Mouse (Mus musculus): Measurements from ENCODE around the gene Trnau1ap. TPM values are rescaled to one million over a fixed set of nuclear protein-coding genes. Genes with fewer than 3 reads are reported as not detected.

Gene Trnau1ap
- polyA plus RNA-seq, 1 experiment = 6.0 TPM

DNA sequence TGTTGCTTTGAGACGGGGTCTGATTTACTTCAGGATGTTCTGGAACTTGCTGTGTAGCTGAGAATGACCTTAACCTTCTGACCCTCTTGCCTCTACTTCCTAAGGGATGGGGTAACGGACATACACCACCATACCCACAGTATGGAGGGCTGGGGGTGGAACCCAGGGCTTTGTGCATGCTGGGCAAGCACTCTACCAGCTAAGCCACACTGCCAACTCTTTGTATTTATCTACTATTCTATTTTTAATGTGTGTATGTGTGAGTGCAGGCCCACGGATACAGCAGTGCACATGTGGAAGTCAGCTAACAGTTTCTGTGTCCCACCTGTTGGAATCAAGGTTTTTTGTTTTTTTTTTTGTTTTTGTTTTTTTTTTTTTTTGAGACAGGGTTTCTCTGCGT, 30.2 kb upstream of the Trnau1ap start:
- Histone ChIP-seq H3K27ac (ENCODE audit: control insufficient read depth, insufficient read depth, low read depth, low read length) (no peak overlapping the region), H3K36me3 (ENCODE audit: control insufficient read depth, insufficient read depth, low read length) (peaks cover under 1% of the 10 kb centered on the region; the same call in 1 of the 2 replicates), H3K4me1 (ENCODE audit: control insufficient read depth, insufficient read depth, low read length) (peaks cover 3% of the 10 kb centered on the region), H3K27me3 (ENCODE audit: control insufficient read depth, insufficient read depth, low read length) (no peaks in the 10 kb centered on the region), H3K4me3 (ENCODE audit: control insufficient read depth, low read depth, low read length) (no peak overlapping the region)
- TF ChIP-seq CTCF (IDR thresholded peaks at IDR 0.05; ENCODE audit: control insufficient read depth, insufficient read depth, insufficient replicate concordance, low read depth, low read length) = no peak
- TF ChIP-seq POLR2A (IDR thresholded peaks at IDR 0.05; ENCODE audit: control insufficient read depth, low read depth, low read length) = no peak

DNA sequence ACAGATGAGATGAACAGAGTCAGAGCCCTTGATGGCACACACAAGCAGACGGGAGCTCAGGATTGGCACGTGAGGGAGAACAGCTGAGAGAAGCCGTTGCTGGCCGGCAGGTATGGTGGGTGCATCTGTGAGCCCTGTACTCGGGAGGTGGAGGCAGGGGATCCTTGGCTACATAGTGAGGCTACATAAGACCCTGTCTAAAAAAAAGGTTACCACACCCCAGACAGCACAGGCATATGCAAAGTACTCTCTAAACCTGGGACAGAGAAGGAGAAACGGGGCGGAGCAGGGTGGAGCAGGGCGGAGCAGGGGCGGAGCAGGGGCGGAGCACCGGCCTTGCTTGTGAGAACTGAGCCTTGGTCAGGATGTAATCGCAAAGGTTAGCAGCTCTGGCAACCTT, 26.8 kb upstream of the Trnau1ap start:
- Histone ChIP-seq H3K4me1 (ENCODE audit: control insufficient read depth, insufficient read depth, low read length) (peaks cover 7% of the 10 kb centered on the region), H3K36me3 (ENCODE audit: control insufficient read depth, insufficient read depth, low read length) (no peaks in the 10 kb centered on the region; the same call in 1 of the 2 replicates), H3K27ac (ENCODE audit: control insufficient read depth, insufficient read depth, low read depth, low read length) (peak overlapping the region; percentile 86), H3K27me3 (ENCODE audit: control insufficient read depth, insufficient read depth, low read length) (no peaks in the 10 kb centered on the region), H3K4me3 (ENCODE audit: control insufficient read depth, low read depth, low read length) (peak overlapping the region; percentile 86)
- peak; percentile 64; the same call in 1 of the 2 replicates for TF ChIP-seq POLR2A (IDR thresholded peaks at IDR 0.05; ENCODE audit: control insufficient read depth, low read depth, low read length)
- TF ChIP-seq CTCF (IDR thresholded peaks at IDR 0.05; ENCODE audit: control insufficient read depth, insufficient read depth, insufficient replicate concordance, low read depth, low read length) = no peak

DNA sequence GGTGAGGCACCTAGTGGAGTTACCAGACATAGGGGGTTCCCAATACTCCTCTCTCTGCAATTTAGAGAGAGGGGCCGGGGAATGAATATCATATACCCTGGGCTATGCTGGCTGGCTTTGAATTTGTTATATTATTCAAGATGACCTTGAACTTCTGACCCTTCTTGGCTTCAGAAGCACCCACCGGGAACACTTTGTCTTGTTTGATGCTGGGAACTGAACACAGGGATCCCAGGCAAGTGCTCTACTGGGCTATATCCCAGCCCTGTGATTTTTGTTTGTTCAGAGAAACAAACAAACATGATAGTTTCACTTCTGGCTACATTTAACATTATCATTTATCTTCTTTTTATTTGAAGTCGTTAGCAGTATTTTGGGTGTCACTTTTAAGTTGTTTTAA, 26.1 kb upstream of the Trnau1ap start:
- no peaks in the 10 kb centered on the region; the same call in 1 of the 2 replicates for H3K36me3 ChIP-seq (ENCODE audit: control insufficient read depth, insufficient read depth, low read length)

DNA sequence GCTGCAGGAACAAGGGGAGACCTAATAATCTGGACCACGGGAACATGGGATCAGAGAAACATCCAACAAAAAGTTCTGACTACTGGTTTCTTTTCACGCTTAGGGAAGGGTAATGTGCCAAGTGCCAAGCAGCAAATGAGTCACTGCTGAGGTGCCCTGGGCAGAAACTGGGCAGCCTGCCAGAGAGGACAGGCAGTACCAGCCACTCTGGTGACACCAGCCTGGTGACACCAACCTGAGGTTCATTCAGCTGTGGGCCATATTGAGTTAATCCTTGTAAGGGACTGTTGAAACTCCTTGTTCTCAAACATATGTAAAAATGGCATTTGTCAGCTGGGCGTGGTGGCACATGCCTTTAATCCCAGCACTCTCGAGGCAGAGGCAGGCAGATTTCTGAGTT, 25.2 kb upstream of the Trnau1ap start:
- Histone ChIP-seq H3K27ac (ENCODE audit: control insufficient read depth, insufficient read depth, low read depth, low read length) (peak overlapping the region; percentile 96; the same call in 1 of the 2 replicates), H3K27me3 (ENCODE audit: control insufficient read depth, insufficient read depth, low read length) (no peaks in the 10 kb centered on the region), H3K4me3 (ENCODE audit: control insufficient read depth, low read depth, low read length) (peak overlapping the region; percentile 91), H3K4me1 (ENCODE audit: control insufficient read depth, insufficient read depth, low read length) (peaks cover 7% of the 10 kb centered on the region), H3K36me3 (ENCODE audit: control insufficient read depth, insufficient read depth, low read length) (no peaks in the 10 kb centered on the region; the same call in 1 of the 2 replicates)
- TF ChIP-seq CTCF (IDR thresholded peaks at IDR 0.05; ENCODE audit: control insufficient read depth, insufficient read depth, insufficient replicate concordance, low read depth, low read length) = no peak
- no peak for TF ChIP-seq POLR2A (IDR thresholded peaks at IDR 0.05; ENCODE audit: control insufficient read depth, low read depth, low read length)

More for the DNA sequence above, 26.1 kb upstream of the Trnau1ap start:
- peak overlapping the region; percentile 49 for H3K4me3 ChIP-seq (ENCODE audit: control insufficient read depth, low read depth, low read length)
- no peaks in the 10 kb centered on the region for H3K27me3 ChIP-seq (ENCODE audit: control insufficient read depth, insufficient read depth, low read length)
- H3K4me1 ChIP-seq (ENCODE audit: control insufficient read depth, insufficient read depth, low read length) = peaks cover 7% of the 10 kb centered on the region
- TF ChIP-seq CTCF (IDR thresholded peaks at IDR 0.05; ENCODE audit: control insufficient read depth, insufficient read depth, insufficient replicate concordance, low read depth, low read length) = no peak
- TF ChIP-seq POLR2A (IDR thresholded peaks at IDR 0.05; ENCODE audit: control insufficient read depth, low read depth, low read length) = no peak
- H3K27ac ChIP-seq (ENCODE audit: control insufficient read depth, insufficient read depth, low read depth, low read length) = 0 out of 2 replicates have a peak overlapping the region, but pooled peaks have one; percentile 8

DNA sequence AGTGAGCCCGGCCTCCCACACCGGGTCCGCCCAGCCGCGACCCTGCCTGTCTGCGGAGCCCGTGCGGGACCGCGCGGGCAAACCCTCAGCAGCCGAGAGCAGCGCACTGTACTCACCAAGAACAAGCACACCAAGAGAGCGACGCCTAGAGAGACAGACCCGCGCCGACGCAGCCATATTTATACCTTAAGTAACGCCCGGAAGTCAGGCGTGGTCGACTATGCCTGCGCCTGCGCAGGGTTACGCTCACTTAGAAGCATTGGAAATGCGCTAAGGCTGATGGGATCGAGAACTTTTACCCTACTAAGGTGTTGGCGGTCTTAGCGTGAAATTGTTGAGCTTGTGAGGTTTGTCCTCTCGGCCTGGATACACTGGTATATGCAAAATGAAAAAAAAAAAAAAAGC, 24.1 kb upstream of the Trnau1ap start, which contains the start of gene Rcc1:
TSS of gene Rcc1 (minus strand) at position 125 of the 405 bp plus-strand sequence.
- H3K4me3 ChIP-seq (ENCODE audit: control insufficient read depth, low read depth, low read length) = peak within 1 kb of the TSS; percentile 91
- no peaks in the 10 kb centered on the region; the same call in 1 of the 2 replicates for H3K36me3 ChIP-seq (ENCODE audit: control insufficient read depth, insufficient read depth, low read length)
- no peaks in the 10 kb centered on the region for H3K27me3 ChIP-seq (ENCODE audit: control insufficient read depth, insufficient read depth, low read length)
- peak; percentile 99 for TF ChIP-seq POLR2A (IDR thresholded peaks at IDR 0.05; ENCODE audit: control insufficient read depth, low read depth, low read length)
- 0 out of 2 replicates have a peak, but pooled peaks have one; percentile 9 for TF ChIP-seq CTCF (IDR thresholded peaks at IDR 0.05; ENCODE audit: control insufficient read depth, insufficient read depth, insufficient replicate concordance, low read depth, low read length)
- H3K4me1 ChIP-seq (ENCODE audit: control insufficient read depth, insufficient read depth, low read length) = peaks cover 7% of the 10 kb centered on the region
- peak within 1 kb of the TSS; percentile 96 for H3K27ac ChIP-seq (ENCODE audit: control insufficient read depth, insufficient read depth, low read depth, low read length)

DNA sequence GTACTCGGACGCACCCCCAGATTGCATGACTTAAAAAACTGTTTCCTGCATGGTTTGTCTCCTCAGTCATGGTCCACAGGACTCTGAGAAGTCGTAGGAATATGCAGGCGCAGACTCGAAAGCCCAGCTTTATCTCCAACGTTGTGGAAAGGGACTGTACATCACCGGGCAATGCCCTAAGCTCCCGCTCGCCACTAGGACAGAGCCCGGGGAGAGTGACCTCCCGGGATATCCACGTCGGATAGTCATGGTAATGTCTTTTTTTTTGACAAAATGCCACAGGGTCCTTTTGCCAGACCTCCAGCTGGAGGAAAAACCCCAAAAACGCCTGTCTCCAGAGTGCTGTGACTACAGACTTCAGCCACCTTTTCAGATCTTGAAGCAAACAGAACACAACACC, 23.4 kb upstream of the Trnau1ap start:
- Histone ChIP-seq H3K36me3 (ENCODE audit: control insufficient read depth, insufficient read depth, low read length) (no peaks in the 10 kb centered on the region; the same call in 1 of the 2 replicates), H3K4me3 (ENCODE audit: control insufficient read depth, low read depth, low read length) (peak overlapping the region; percentile 91), H3K27me3 (ENCODE audit: control insufficient read depth, insufficient read depth, low read length) (no peaks in the 10 kb centered on the region), H3K4me1 (ENCODE audit: control insufficient read depth, insufficient read depth, low read length) (peaks cover 7% of the 10 kb centered on the region), H3K27ac (ENCODE audit: control insufficient read depth, insufficient read depth, low read depth, low read length) (peak overlapping the region; percentile 96)
- TF ChIP-seq POLR2A (IDR thresholded peaks at IDR 0.05; ENCODE audit: control insufficient read depth, low read depth, low read length) = no peak
- no peak for TF ChIP-seq CTCF (IDR thresholded peaks at IDR 0.05; ENCODE audit: control insufficient read depth, insufficient read depth, insufficient replicate concordance, low read depth, low read length)

DNA sequence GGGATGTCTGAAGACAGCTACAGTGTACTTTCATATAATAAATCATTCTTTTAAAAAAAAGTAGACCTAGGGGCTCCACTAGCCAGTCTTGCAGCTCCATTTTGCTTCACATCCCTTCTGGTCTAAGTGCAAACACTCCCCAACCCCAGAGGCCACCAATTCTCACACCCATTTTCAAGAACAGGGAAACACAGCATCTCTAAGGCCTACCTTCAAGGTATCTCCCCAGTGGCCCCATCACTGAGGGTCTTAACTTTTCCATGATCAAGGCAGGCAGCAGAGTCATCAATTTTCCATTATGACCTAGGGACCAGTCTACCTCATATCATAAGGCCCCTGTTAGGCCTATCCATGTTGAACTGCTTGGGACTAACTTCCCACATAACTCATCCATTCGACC, 22.1 kb upstream of the Trnau1ap start:
- Histone ChIP-seq H3K4me3 (ENCODE audit: control insufficient read depth, low read depth, low read length) (peak overlapping the region; percentile 55), H3K4me1 (ENCODE audit: control insufficient read depth, insufficient read depth, low read length) (peaks cover 7% of the 10 kb centered on the region), H3K27me3 (ENCODE audit: control insufficient read depth, insufficient read depth, low read length) (no peaks in the 10 kb centered on the region), H3K27ac (ENCODE audit: control insufficient read depth, insufficient read depth, low read depth, low read length) (peak overlapping the region; percentile 80), H3K36me3 (ENCODE audit: control insufficient read depth, insufficient read depth, low read length) (no peaks in the 10 kb centered on the region; the same call in 1 of the 2 replicates)
- TF ChIP-seq CTCF (IDR thresholded peaks at IDR 0.05; ENCODE audit: control insufficient read depth, insufficient read depth, insufficient replicate concordance, low read depth, low read length) (no peak), POLR2A (IDR thresholded peaks at IDR 0.05; ENCODE audit: control insufficient read depth, low read depth, low read length) (no peak)
